Mouse (Mus musculus) MEL (cell line): ENCODE measurements around the gene Ccnq. TPM values are rescaled to one million over a fixed set of nuclear protein-coding genes. Genes with fewer than 3 reads are reported as not detected.

Experiments
- DNase-seq: peaks from one replicate; pipeline ENCODE4 v3.0.0; 2011; ENCODE audit warnings: low read depth, low spot score
- H3K27ac ChIP-seq: 2 replicates; pipeline ENCODE4 v1.5.1; 2012; ENCODE audit warnings: low read depth, mild to moderate bottlenecking, control low read depth, low read length, moderate library complexity; ENCODE audit not compliant: control insufficient read depth
- H3K27me3 ChIP-seq, 2 experiments: fragments of 150-350 bp in 1 of 2; sonication (generic) in 1 of 2; 2 replicates each; pipeline ENCODE4 v1.6.1; 2012; ENCODE audit warnings: low read length in 2 of 2, mild to moderate bottlenecking in 2 of 2, improper control_type of control experiment in 1 of 2, moderate library complexity in 1 of 2; ENCODE audit not compliant: insufficient read depth in 2 of 2, control insufficient read depth in 1 of 2
- H3K36me3 ChIP-seq, 2 experiments: 2 replicates each; pipeline ENCODE4 v1.6.1; 2012 to 2014; ENCODE audit warnings: low read length in 2 of 2, improper control_type of control experiment in 1 of 2, inconsistent platforms in 1 of 2, mild to moderate bottlenecking in 1 of 2; ENCODE audit not compliant: insufficient read depth in 2 of 2, control insufficient read depth in 1 of 2
- H3K4me1 ChIP-seq, 2 experiments: fragments of 150-350 bp in 1 of 2; sonication (generic) in 1 of 2; 2 replicates each; pipeline ENCODE4 v1.6.1; 2012; ENCODE audit warnings: low read length in 2 of 2, improper control_type of control experiment in 1 of 2, mild to moderate bottlenecking in 1 of 2; ENCODE audit not compliant: insufficient read depth in 2 of 2, control insufficient read depth in 1 of 2
- H3K4me3 ChIP-seq, 2 experiments: fragments of 150-350 bp in 1 of 2; sonication (generic) in 1 of 2; 2 replicates each; pipeline ENCODE4 v1.5.1; 2012; ENCODE audit warnings: low read depth in 2 of 2, low read length in 2 of 2, mild to moderate bottlenecking in 2 of 2, moderate library complexity in 2 of 2, control low read depth in 1 of 2, improper control_type of control experiment in 1 of 2; ENCODE audit not compliant: control insufficient read depth in 1 of 2, insufficient read depth in 1 of 2
- H3K79me2 ChIP-seq: 2 replicates; pipeline ENCODE4 v1.6.1; 2012; ENCODE audit warnings: mild to moderate bottlenecking, low read length, moderate library complexity; ENCODE audit not compliant: control insufficient read depth, poor library complexity, insufficient read depth
- H3K9ac ChIP-seq: 2 replicates; pipeline ENCODE4 v1.6.1; 2012; ENCODE audit warnings: low read depth, mild to moderate bottlenecking, control low read depth, low read length, moderate library complexity; ENCODE audit not compliant: control insufficient read depth, poor library complexity, severe bottlenecking
- H3K9me3 ChIP-seq: fragments of 150-350 bp; sonication (generic); replicated peaks from 2 replicates; pipeline ENCODE4 v1.6.1; 2012; ENCODE audit warnings: mild to moderate bottlenecking, low read length, improper control_type of control experiment, moderate library complexity; ENCODE audit not compliant: insufficient read depth
- BHLHE40 ChIP-seq: IDR thresholded peaks from 2 replicates; pipeline ENCODE4 v1.6.1; 2012; ENCODE audit warnings: low read depth, mild to moderate bottlenecking, inconsistent platforms, low read length, improper control_type of control experiment, borderline replicate concordance
- CTCF ChIP-seq, 3 experiments: IDR thresholded peaks in 2 of 3; conservative IDR thresholded peaks in 1 of 3; 2 replicates each; pipeline ENCODE4 v1.5.1; 2011 to 2012; ENCODE audit warnings: low read length in 3 of 3, low read depth in 2 of 3, mild to moderate bottlenecking in 2 of 3, improper control_type of control experiment in 1 of 3, inconsistent platforms in 1 of 3, mixed read lengths in 1 of 3, moderate library complexity in 1 of 3; ENCODE audit not compliant: control insufficient read depth in 1 of 3, insufficient read depth in 1 of 3, poor library complexity in 1 of 3, severe bottlenecking in 1 of 3
- GATA1 ChIP-seq: IDR thresholded peaks from 2 replicates; pipeline ENCODE4 v1.6.1; 2011; ENCODE audit warnings: low read depth, low read length, improper control_type of control experiment
- HCFC1 ChIP-seq: IDR thresholded peaks from 2 replicates; pipeline ENCODE4 v1.6.1; 2012; ENCODE audit warnings: low read depth, mild to moderate bottlenecking, inconsistent platforms, low read length, improper control_type of control experiment, moderate library complexity
- JUND ChIP-seq: IDR thresholded peaks from 2 replicates; pipeline ENCODE4 v1.6.1; 2011; ENCODE audit warnings: low read depth, mild to moderate bottlenecking, improper control_type of control experiment, low read length
- KAT2A ChIP-seq: conservative IDR thresholded peaks from 2 replicates; pipeline ENCODE4 v1.6.1; 2012; ENCODE audit warnings: low read depth, low read length, improper control_type of control experiment, inconsistent platforms
- MAFK ChIP-seq: IDR thresholded peaks from 2 replicates; pipeline ENCODE4 v1.6.1; 2011; ENCODE audit warnings: low read depth, mild to moderate bottlenecking, low read length, improper control_type of control experiment, borderline replicate concordance
- MAX ChIP-seq: IDR thresholded peaks from 2 replicates; pipeline ENCODE4 v1.6.1; 2011; ENCODE audit warnings: low read length, improper control_type of control experiment
- MEF2A ChIP-seq: IDR thresholded peaks from 2 replicates; pipeline ENCODE4 v1.6.1; 2014; ENCODE audit warnings: low read depth, mild to moderate bottlenecking, inconsistent platforms, low read length, improper control_type of control experiment; ENCODE audit not compliant: poor library complexity, insufficient replicate concordance, severe bottlenecking; ENCODE audit errors: extremely low read depth
- MYC ChIP-seq: IDR thresholded peaks from 2 replicates; pipeline ENCODE4 v1.6.1; 2011; ENCODE audit warnings: low read depth, mild to moderate bottlenecking, low read length, improper control_type of control experiment, moderate library complexity
- POLR2AphosphoS2 ChIP-seq: IDR thresholded peaks from 2 replicates; pipeline ENCODE4 v1.6.1; 2011; ENCODE audit warnings: low read length, improper control_type of control experiment
- RAD21 ChIP-seq: IDR thresholded peaks from 2 replicates; pipeline ENCODE4 v1.6.1; 2011; ENCODE audit warnings: mild to moderate bottlenecking, low read depth, low read length, improper control_type of control experiment
- RCOR1 ChIP-seq: IDR thresholded peaks from 2 replicates; pipeline ENCODE4 v1.6.1; 2012; ENCODE audit warnings: low read depth, mild to moderate bottlenecking, inconsistent platforms, low read length, improper control_type of control experiment
- SIN3A ChIP-seq: IDR thresholded peaks from 2 replicates; pipeline ENCODE4 v1.6.1; 2012; ENCODE audit warnings: low read length, improper control_type of control experiment, inconsistent platforms
- TBP ChIP-seq: IDR thresholded peaks from 2 replicates; pipeline ENCODE4 v1.8.0; 2011; ENCODE audit warnings: low read depth, low read length, improper control_type of control experiment
- UBTF ChIP-seq: IDR thresholded peaks from 2 replicates; pipeline ENCODE4 v1.6.1; 2012; ENCODE audit warnings: low read depth, mild to moderate bottlenecking, inconsistent platforms, low read length, improper control_type of control experiment, moderate library complexity, borderline replicate concordance; ENCODE audit not compliant: insufficient read depth
- USF1 ChIP-seq: IDR thresholded peaks from 2 replicates; pipeline ENCODE4 v1.6.1; 2014; ENCODE audit warnings: low read depth, mild to moderate bottlenecking, inconsistent platforms, low read length, improper control_type of control experiment, moderate library complexity
- USF2 ChIP-seq, 2 experiments: IDR thresholded peaks; 2 replicates each; pipeline ENCODE4 v1.6.1; 2011 to 2012; ENCODE audit warnings: improper control_type of control experiment in 2 of 2, low read length in 2 of 2, borderline replicate concordance in 1 of 2, inconsistent platforms in 1 of 2, low read depth in 1 of 2, mild to moderate bottlenecking in 1 of 2; ENCODE audit not compliant: insufficient read depth in 1 of 2
- ZC3H11A ChIP-seq: IDR thresholded peaks from 2 replicates; pipeline ENCODE4 v1.6.1; 2012; ENCODE audit warnings: low read depth, mild to moderate bottlenecking, inconsistent platforms, low read length, improper control_type of control experiment
- ZNF384 ChIP-seq: IDR thresholded peaks from 2 replicates; pipeline ENCODE4 v1.6.1; 2012; ENCODE audit warnings: low read depth, mild to moderate bottlenecking, inconsistent platforms, low read length, improper control_type of control experiment
- polyA plus RNA-seq, 2 experiments: library from polyadenylated mRNA; stranded (reverse) in 1 of 2; unstranded in 1 of 2; fragments of >175 nt in 1 of 2; fragments of >200 nt in 1 of 2; gene quantifications; 2 replicates each; pipeline versions ENCODE4 v1.2.1 to v1.2.4; 2012; ENCODE audit warnings: low replicate concordance in 2 of 2, low read depth in 1 of 2; ENCODE audit not compliant: insufficient read length in 2 of 2, insufficient read depth in 1 of 2, missing spikeins in 1 of 2
- total RNA-seq: library from RNA; depleted of rRNA; stranded (reverse); fragments of 300-350 nt; gene quantifications from 2 replicates; pipeline ENCODE4 v1.2.3, GENCODE M21; 2012

Gene Ccnq
- total and polyA plus RNA-seq, 3 experiments = 77.5 to 80.5 TPM; not detected in 1

- no peaks in the 10 kb centered on the region for H3K9me3 ChIP-seq
- H3K79me2 ChIP-seq = no peaks in the 10 kb centered on the region
- no peak for DNase-seq
- no peaks in the 10 kb centered on the region for H3K4me1 ChIP-seq
- peaks cover 25 to 30% of the 10 kb centered on the region in 2 experiments for H3K27me3 ChIP-seq
- H3K36me3 ChIP-seq = no peaks in the 10 kb centered on the region
- no peak overlapping the region for H3K4me3 ChIP-seq
- no peak overlapping the region for H3K9ac ChIP-seq
- TF ChIP-seq GATA1 = no peak
- no peak for TF ChIP-seq MYC
- TF ChIP-seq USF1 = no peak
- no peak for TF ChIP-seq CTCF (IDR thresholded peaks at IDR 0.05 in 2 of 3, conservative IDR thresholded peaks at IDR 0.05 in 1 of 3; ENCODE audit: control insufficient read depth in 1 of 3, insufficient read depth in 1 of 3, low read depth in 2 of 3, low read length in 3 of 3, poor library complexity in 1 of 3, severe bottlenecking in 1 of 3)
- no peak for TF ChIP-seq MEF2A
- TF ChIP-seq ZNF384 = no peak
- no peak overlapping the region for H3K27ac ChIP-seq
Measured at GRCm38 (mm10) chr11:78708642-78709041, 42.9 kb downstream of the Ccnq start.

- no peaks in the 10 kb centered on the region for H3K9me3 ChIP-seq
- no peak overlapping the region for H3K4me3 ChIP-seq
- no peak overlapping the region for H3K9ac ChIP-seq
- H3K36me3 ChIP-seq = no peaks in the 10 kb centered on the region
- TF ChIP-seq TBP (no peak), BHLHE40 (no peak), MYC (no peak), USF2 (IDR thresholded peaks at IDR 0.05; ENCODE audit: borderline replicate concordance in 1 of 2, insufficient read depth in 1 of 2, low read depth in 1 of 2, low read length in 2 of 2) (no peak), JUND (no peak)
- no peak for DNase-seq
- no peaks in the 10 kb centered on the region for H3K4me1 ChIP-seq
- H3K27me3 ChIP-seq = peaks cover 37 to 43% of the 10 kb centered on the region in 2 experiments
- no peak overlapping the region for H3K27ac ChIP-seq
- H3K79me2 ChIP-seq = no peaks in the 10 kb centered on the region
Measured at GRCm38 (mm10) chr11:78706026-78706425, 45.5 kb downstream of the Ccnq start.

- DNase-seq = no peak
- H3K4me3 ChIP-seq = no peak overlapping the region
- no peak overlapping the region for H3K9ac ChIP-seq
- H3K9me3 ChIP-seq = no peaks in the 10 kb centered on the region
- TF ChIP-seq POLR2AphosphoS2 (no peak), SIN3A (no peak), GATA1 (no peak), RAD21 (no peak), ZC3H11A (no peak), MAX (no peak), UBTF (no peak), RCOR1 (no peak), MAFK (no peak), KAT2A (no peak), BHLHE40 (no peak), HCFC1 (no peak)
- H3K36me3 ChIP-seq = peaks cover 0 to 3% of the 10 kb centered on the region in 2 experiments; a peak in 2 of 4 replicates
- no peaks in the 10 kb centered on the region for H3K79me2 ChIP-seq
- peaks cover 32 to 42% of the 10 kb centered on the region in 2 experiments for H3K27me3 ChIP-seq
- H3K27ac ChIP-seq = no peak overlapping the region
- no peaks in the 10 kb centered on the region; a peak in 1 of 4 replicates for H3K4me1 ChIP-seq
Measured at GRCm38 (mm10) chr11:78703085-78703484, 48.4 kb downstream of the Ccnq start.
